Mouse (Mus musculus): Measurements from ENCODE around the gene Traf2. TPM values are rescaled to one million over a fixed set of nuclear protein-coding genes. Genes with fewer than 3 reads are reported as not detected.

Gene Traf2
- polyA plus RNA-seq, 1 experiment from 2014 or later, result 34.1 TPM

- H3K4me3 ChIP-seq (ENCODE audit: low read length), result no peak overlapping the region
- H3K4me1 ChIP-seq (ENCODE audit: control insufficient read depth, insufficient read depth, low read length), result peaks cover 15% of the 10 kb centered on the region
- no peak overlapping the region for H3K9ac ChIP-seq (ENCODE audit: low read depth, low read length)
- no peaks in the 10 kb centered on the region for H3K36me3 ChIP-seq (ENCODE audit: control insufficient read depth, insufficient read depth, low read length)
- H3K27me3 ChIP-seq (replicated peaks; ENCODE audit: control insufficient read depth, insufficient read depth, low read length), result no peaks in the 10 kb centered on the region
- no peak overlapping the region for H3K4me2 ChIP-seq (ENCODE audit: low read depth, low read length)
- H3K27ac ChIP-seq (ENCODE audit: low read length), result no peak overlapping the region
- no peaks in the 10 kb centered on the region for H3K9me3 ChIP-seq (ENCODE audit: control insufficient read depth, low read length)
- no peak for ATAC-seq
- WGBS, result 78% methylated on average over 7 of the region's 7 CpGs
Measured at GRCm38 (mm10) chr2:25488671-25489068, 58.1 kb downstream of the Traf2 start.

- Histone ChIP-seq H3K9ac (ENCODE audit: low read depth, low read length) (peak overlapping the region; percentile 22; the same call in 1 of the 2 replicates), H3K4me1 (ENCODE audit: control insufficient read depth, insufficient read depth, low read length) (peaks cover 15% of the 10 kb centered on the region), H3K4me3 (ENCODE audit: low read length) (no peak overlapping the region), H3K27ac (ENCODE audit: low read length) (no peak overlapping the region), H3K4me2 (ENCODE audit: low read depth, low read length) (no peak overlapping the region), H3K36me3 (ENCODE audit: control insufficient read depth, insufficient read depth, low read length) (no peaks in the 10 kb centered on the region), H3K27me3 (replicated peaks; ENCODE audit: control insufficient read depth, insufficient read depth, low read length) (no peaks in the 10 kb centered on the region), H3K9me3 (ENCODE audit: control insufficient read depth, low read length) (no peaks in the 10 kb centered on the region)
- peak; percentile 31 for ATAC-seq
- 53% methylated on average over 6 of the region's 6 CpGs for WGBS
Measured at GRCm38 (mm10) chr2:25487965-25488670, 58.6 kb downstream of the Traf2 start.

GRCm38 (mm10) chr2:25484901-25485647 lies 61.7 kb downstream of the Traf2 start:
- Histone ChIP-seq H3K27me3 (replicated peaks; ENCODE audit: control insufficient read depth, insufficient read depth, low read length) (no peaks in the 10 kb centered on the region), H3K4me2 (ENCODE audit: low read depth, low read length) (0 out of 2 replicates have a peak overlapping the region, but pooled peaks have one; percentile 12), H3K4me1 (ENCODE audit: control insufficient read depth, insufficient read depth, low read length) (peaks cover 15% of the 10 kb centered on the region), H3K4me3 (ENCODE audit: low read length) (no peak overlapping the region), H3K27ac (ENCODE audit: low read length) (peak overlapping the region; percentile 39), H3K36me3 (ENCODE audit: control insufficient read depth, insufficient read depth, low read length) (no peaks in the 10 kb centered on the region), H3K9ac (ENCODE audit: low read depth, low read length) (peak overlapping the region; percentile 29; the same call in 1 of the 2 replicates), H3K9me3 (ENCODE audit: control insufficient read depth, low read length) (no peaks in the 10 kb centered on the region)
- 47% methylated on average over 11 of the region's 11 CpGs for WGBS
- peak; percentile 79 for ATAC-seq

GRCm38 (mm10) chr2:25482969-25483368 lies 63.8 kb downstream of the Traf2 start:
- Histone ChIP-seq H3K4me2 (ENCODE audit: low read depth, low read length) (no peak overlapping the region), H3K4me1 (ENCODE audit: control insufficient read depth, insufficient read depth, low read length) (peaks cover 12% of the 10 kb centered on the region), H3K4me3 (ENCODE audit: low read length) (no peak overlapping the region), H3K27me3 (replicated peaks; ENCODE audit: control insufficient read depth, insufficient read depth, low read length) (no peaks in the 10 kb centered on the region), H3K27ac (ENCODE audit: low read length) (no peak overlapping the region), H3K9ac (ENCODE audit: low read depth, low read length) (no peak overlapping the region), H3K9me3 (ENCODE audit: control insufficient read depth, low read length) (no peaks in the 10 kb centered on the region), H3K36me3 (ENCODE audit: control insufficient read depth, insufficient read depth, low read length) (no peaks in the 10 kb centered on the region)
- 25% methylated on average over 7 of the region's 7 CpGs for WGBS
- no peak for ATAC-seq

GRCm38 (mm10) chr2:25480541-25480940 lies 66.2 kb downstream of the Traf2 start:
- no peak for ATAC-seq
- no peak overlapping the region for H3K9ac ChIP-seq (ENCODE audit: low read depth, low read length)
- H3K27me3 ChIP-seq (replicated peaks; ENCODE audit: control insufficient read depth, insufficient read depth, low read length), result no peaks in the 10 kb centered on the region
- no peaks in the 10 kb centered on the region for H3K36me3 ChIP-seq (ENCODE audit: control insufficient read depth, insufficient read depth, low read length)
- H3K4me1 ChIP-seq (ENCODE audit: control insufficient read depth, insufficient read depth, low read length), result peaks cover 7% of the 10 kb centered on the region
- no peak overlapping the region for H3K4me3 ChIP-seq (ENCODE audit: low read length)
- H3K27ac ChIP-seq (ENCODE audit: low read length), result no peak overlapping the region
- H3K4me2 ChIP-seq (ENCODE audit: low read depth, low read length), result no peak overlapping the region
- 81% methylated on average over 1 of the region's 1 CpGs for WGBS
- no peaks in the 10 kb centered on the region for H3K9me3 ChIP-seq (ENCODE audit: control insufficient read depth, low read length)

- no peaks in the 10 kb centered on the region for H3K27me3 ChIP-seq (replicated peaks; ENCODE audit: control insufficient read depth, insufficient read depth, low read length)
- 50% methylated on average over 10 of the region's 10 CpGs for WGBS
- no peaks in the 10 kb centered on the region for H3K4me1 ChIP-seq (ENCODE audit: control insufficient read depth, insufficient read depth, low read length)
- H3K9ac ChIP-seq (ENCODE audit: low read depth, low read length), result no peak overlapping the region
- H3K9me3 ChIP-seq (ENCODE audit: control insufficient read depth, low read length), result no peaks in the 10 kb centered on the region
- H3K36me3 ChIP-seq (ENCODE audit: control insufficient read depth, insufficient read depth, low read length), result no peaks in the 10 kb centered on the region
- H3K4me3 ChIP-seq (ENCODE audit: low read length), result no peak overlapping the region
- H3K4me2 ChIP-seq (ENCODE audit: low read depth, low read length), result no peak overlapping the region
- H3K27ac ChIP-seq (ENCODE audit: low read length), result peak overlapping the region; percentile 48; the same call in 1 of the 2 replicates
- peak; percentile 7; the same call in 1 of the 2 replicates for ATAC-seq
Measured at GRCm38 (mm10) chr2:25479551-25480311, 67.0 kb downstream of the Traf2 start.

GRCm38 (mm10) chr2:25477967-25478675 lies 68.6 kb downstream of the Traf2 start:
- Histone ChIP-seq H3K36me3 (ENCODE audit: control insufficient read depth, insufficient read depth, low read length) (no peaks in the 10 kb centered on the region), H3K9ac (ENCODE audit: low read depth, low read length) (no peak overlapping the region), H3K27me3 (replicated peaks; ENCODE audit: control insufficient read depth, insufficient read depth, low read length) (no peaks in the 10 kb centered on the region), H3K4me1 (ENCODE audit: control insufficient read depth, insufficient read depth, low read length) (no peaks in the 10 kb centered on the region), H3K27ac (ENCODE audit: low read length) (no peak overlapping the region), H3K4me3 (ENCODE audit: low read length) (no peak overlapping the region), H3K9me3 (ENCODE audit: control insufficient read depth, low read length) (no peaks in the 10 kb centered on the region), H3K4me2 (ENCODE audit: low read depth, low read length) (no peak overlapping the region)
- no peak for ATAC-seq
- 94% methylated on average over 3 of the region's 3 CpGs for WGBS

GRCm38 (mm10) chr2:25477541-25477940 lies 69.2 kb downstream of the Traf2 start:
- no peak overlapping the region for H3K9ac ChIP-seq (ENCODE audit: low read depth, low read length)
- H3K36me3 ChIP-seq (ENCODE audit: control insufficient read depth, insufficient read depth, low read length), result no peaks in the 10 kb centered on the region
- H3K4me3 ChIP-seq (ENCODE audit: low read length), result no peak overlapping the region
- 83% methylated on average over 8 of the region's 8 CpGs for WGBS
- no peak overlapping the region for H3K27ac ChIP-seq (ENCODE audit: low read length)
- H3K4me2 ChIP-seq (ENCODE audit: low read depth, low read length), result no peak overlapping the region
- no peaks in the 10 kb centered on the region for H3K4me1 ChIP-seq (ENCODE audit: control insufficient read depth, insufficient read depth, low read length)
- ATAC-seq, result no peak
- H3K27me3 ChIP-seq (replicated peaks; ENCODE audit: control insufficient read depth, insufficient read depth, low read length), result no peaks in the 10 kb centered on the region
- H3K9me3 ChIP-seq (ENCODE audit: control insufficient read depth, low read length), result no peaks in the 10 kb centered on the region

- no peak for ATAC-seq
- H3K27ac ChIP-seq (ENCODE audit: low read length), result no peak overlapping the region
- WGBS, result 79% methylated on average over 2 of the region's 2 CpGs
Measured at GRCm38 (mm10) chr2:25472550-25472949, 74.2 kb downstream of the Traf2 start.

More at GRCm38 (mm10) chr2:25472550-25472949, 74.2 kb downstream of the Traf2 start:
- Histone ChIP-seq H3K4me3 (ENCODE audit: low read length) (no peak overlapping the region), H3K9me3 (ENCODE audit: control insufficient read depth, low read length) (no peaks in the 10 kb centered on the region), H3K36me3 (ENCODE audit: control insufficient read depth, insufficient read depth, low read length) (no peaks in the 10 kb centered on the region), H3K4me1 (ENCODE audit: control insufficient read depth, insufficient read depth, low read length) (peaks cover 8% of the 10 kb centered on the region), H3K9ac (ENCODE audit: low read depth, low read length) (no peak overlapping the region), H3K27me3 (replicated peaks; ENCODE audit: control insufficient read depth, insufficient read depth, low read length) (no peaks in the 10 kb centered on the region), H3K4me2 (ENCODE audit: low read depth, low read length) (no peak overlapping the region)

All from intestine, embryonic 16.5 days (tissue).